In the genomic region with DNA sequence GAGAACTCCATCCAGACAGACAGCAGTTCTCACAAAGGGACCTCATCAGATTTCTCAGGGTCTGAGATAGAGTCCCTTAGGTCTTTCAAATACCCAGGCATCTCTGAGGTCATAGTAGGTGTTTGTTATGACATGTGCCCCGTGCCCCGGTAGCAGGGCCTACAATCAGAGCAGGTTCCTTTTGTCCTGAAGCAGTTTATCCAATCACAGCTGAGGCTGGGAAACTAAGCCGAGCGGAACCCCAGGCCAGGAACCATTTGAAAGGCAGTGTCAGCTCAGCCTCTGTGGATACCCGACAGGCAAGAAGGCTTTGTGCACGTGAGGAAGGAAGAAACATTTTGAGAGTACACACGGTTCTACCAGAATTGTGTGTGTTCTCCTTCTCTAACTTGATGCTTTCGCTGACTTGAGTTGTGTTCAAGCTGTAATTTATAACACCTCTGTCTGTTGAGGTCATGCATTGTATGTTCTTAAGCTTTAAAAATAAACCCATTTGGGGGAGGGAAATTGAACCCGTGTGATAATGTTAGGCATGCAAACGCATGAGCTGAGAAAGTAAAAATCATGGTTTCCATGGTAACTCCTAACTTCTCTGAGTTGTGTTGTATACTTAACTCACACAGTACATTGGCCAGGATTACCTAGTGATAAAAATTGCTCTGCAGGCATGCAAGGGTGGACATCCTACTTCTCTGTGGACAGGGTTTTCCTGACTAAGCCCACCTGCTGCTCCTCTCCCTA, we compare ENCODE assay signal across 10 mouse cellular contexts.
DNase-seq lines count a peak whose midpoint lies in the region; ATAC-seq and TF ChIP-seq lines count a peak whose summit lies in the region.
"Had no signal": no experiment of that assay in that cellular context is flagged by ENCODE, and none has a peak within 500 bp of the region (broad histone marks: within the 10 kb centered on the region; RNA-seq: fewer than 3 reads in every experiment).

No protein-coding gene starts in this region.

- no peak for DNase-seq in frontal cortex, postnatal 14 days (ENCODE audit: low spot score in 2 of 2)
- no peak for DNase-seq in lung, embryonic 14.5 days
- no peak for DNase-seq in lung, postnatal 14 days
- no peak for DNase-seq in forebrain, postnatal 0 days
- no peak for DNase-seq in T-cell, adult 2 months (ENCODE audit: low spot score)

- 31% methylated on average over 10 of the region's 10 CpGs for WGBS in lung, embryonic 14.5 days
- 16% methylated on average over 10 of the region's 10 CpGs for WGBS in forebrain, postnatal 0 days
- WGBS in stomach, embryonic 15.5 days = 42% methylated on average over 10 of the region's 10 CpGs

- no peaks in the 10 kb centered on the region for H3K27me3 ChIP-seq in lung, embryonic 14.5 days (ENCODE audit: insufficient read depth, low read length)
- no peaks in the 10 kb centered on the region for H3K27me3 ChIP-seq in forebrain, postnatal 0 days (ENCODE audit: insufficient read depth, low read length)
- no peaks in the 10 kb centered on the region for H3K27me3 ChIP-seq in stomach, embryonic 15.5 days (replicated peaks)
- H3K27me3 ChIP-seq: hindbrain, embryonic 15.5 days had no signal

- no peaks in the 10 kb centered on the region for H3K9me3 ChIP-seq in lung, embryonic 14.5 days (ENCODE audit: low read depth, low read length)
- no peaks in the 10 kb centered on the region for H3K9me3 ChIP-seq in forebrain, postnatal 0 days (ENCODE audit: low read length)
- no peaks in the 10 kb centered on the region for H3K9me3 ChIP-seq in stomach, embryonic 15.5 days
- H3K9me3 ChIP-seq: hindbrain, embryonic 15.5 days had no signal

- ATAC-seq in frontal cortex, adult (ENCODE audit: low TSS enrichment) = peak; percentile 50
- ATAC-seq in lung, embryonic 14.5 days (ENCODE audit: insufficient read depth) = no peak
- ATAC-seq in forebrain, postnatal 0 days = peak; percentile 67
- ATAC-seq in stomach, embryonic 15.5 days (ENCODE audit: insufficient read depth, low FRiP score, low read depth) = no peak
- ATAC-seq in inflammation-experienced regulatory T-cells, adult 6 months = no peak

- H3K4me1 ChIP-seq in lung, embryonic 14.5 days (ENCODE audit: insufficient read depth) = peaks cover 29% of the 10 kb centered on the region
- H3K4me1 ChIP-seq in forebrain, postnatal 0 days (ENCODE audit: insufficient read depth) = peaks cover 23% of the 10 kb centered on the region
- H3K4me1 ChIP-seq in stomach, embryonic 15.5 days = peaks cover 39% of the 10 kb centered on the region

- H3K36me3 ChIP-seq in lung, embryonic 14.5 days (ENCODE audit: insufficient read depth) = peaks cover 26% of the 10 kb centered on the region
- no peaks in the 10 kb centered on the region for H3K36me3 ChIP-seq in forebrain, postnatal 0 days (ENCODE audit: insufficient read depth)
- H3K36me3 ChIP-seq in stomach, embryonic 15.5 days = peaks cover 6% of the 10 kb centered on the region; the same call in 1 of the 2 replicates
- H3K36me3 ChIP-seq: hindbrain, embryonic 15.5 days had no signal

- no peak overlapping the region for H3K4me2 ChIP-seq in lung, embryonic 14.5 days
- H3K4me2 ChIP-seq in forebrain, postnatal 0 days (ENCODE audit: low read depth) = no peak overlapping the region
- H3K4me2 ChIP-seq in stomach, embryonic 15.5 days = no peak overlapping the region
- H3K4me2 ChIP-seq: hindbrain, embryonic 15.5 days had no signal

- no peak for TF ChIP-seq CTCF in lung, embryonic 14.5 days (IDR thresholded peaks at IDR 0.05; ENCODE audit: low read depth)
- TF ChIP-seq CTCF in forebrain, postnatal 0 days (IDR thresholded peaks at IDR 0.05; ENCODE audit: low read depth) = no peak

- H3K4me3 ChIP-seq in lung, embryonic 14.5 days (ENCODE audit: low read depth, low read length) = no peak overlapping the region
- H3K4me3 ChIP-seq in forebrain, postnatal 0 days (ENCODE audit: low read depth, low read length) = no peak overlapping the region
- no peak overlapping the region for H3K4me3 ChIP-seq in stomach, embryonic 15.5 days (replicated peaks)
- H3K4me3 ChIP-seq: hindbrain, embryonic 15.5 days had no signal

- H3K27ac ChIP-seq in lung, embryonic 14.5 days (ENCODE audit: low read depth) = peak overlapping the region; percentile 36; the same call in 1 of the 2 replicates
- H3K27ac ChIP-seq in forebrain, postnatal 0 days (ENCODE audit: low read depth, low read length) = peak overlapping the region; percentile 57; the same call in 1 of the 2 replicates
- H3K27ac ChIP-seq in stomach, embryonic 15.5 days = peak overlapping the region; percentile 44; the same call in 1 of the 2 replicates
- H3K27ac ChIP-seq: hindbrain, embryonic 15.5 days; macrophage had no signal

- H3K9ac ChIP-seq in lung, embryonic 14.5 days = no peak overlapping the region
- no peak overlapping the region for H3K9ac ChIP-seq in forebrain, postnatal 0 days
- H3K9ac ChIP-seq in stomach, embryonic 15.5 days = no peak overlapping the region
- H3K9ac ChIP-seq: hindbrain, embryonic 15.5 days had no signal

Comparison
In these comparisons a context has a peak if more than half of its experiments do, and no peak if none do; other contexts are left out.
1. ATAC-seq: peak in frontal cortex, adult (single experiment) and forebrain, postnatal 0 days (single experiment); none in lung, embryonic 14.5 days (single experiment), stomach, embryonic 15.5 days (single experiment) and inflammation-experienced regulatory T-cells, adult 6 months (single experiment).
2. Peak in every context shown above with its lines, with median percentiles within 50 percentile points of each other: H3K27ac ChIP-seq.